Mouse (Mus musculus) embryo, embryonic 9.5 days (tissue): ENCODE measurements around the gene Cd83.
A peak's percentile ranks its signal among the peaks of the same experiment; 100 is the strongest.

Experiments used
- DNase-seq: peaks from one replicate; pipeline ENCODE4 v3.0.0-alpha.2; 2017; ENCODE audit errors: extremely low spot score

Cd83 gene

DNA sequence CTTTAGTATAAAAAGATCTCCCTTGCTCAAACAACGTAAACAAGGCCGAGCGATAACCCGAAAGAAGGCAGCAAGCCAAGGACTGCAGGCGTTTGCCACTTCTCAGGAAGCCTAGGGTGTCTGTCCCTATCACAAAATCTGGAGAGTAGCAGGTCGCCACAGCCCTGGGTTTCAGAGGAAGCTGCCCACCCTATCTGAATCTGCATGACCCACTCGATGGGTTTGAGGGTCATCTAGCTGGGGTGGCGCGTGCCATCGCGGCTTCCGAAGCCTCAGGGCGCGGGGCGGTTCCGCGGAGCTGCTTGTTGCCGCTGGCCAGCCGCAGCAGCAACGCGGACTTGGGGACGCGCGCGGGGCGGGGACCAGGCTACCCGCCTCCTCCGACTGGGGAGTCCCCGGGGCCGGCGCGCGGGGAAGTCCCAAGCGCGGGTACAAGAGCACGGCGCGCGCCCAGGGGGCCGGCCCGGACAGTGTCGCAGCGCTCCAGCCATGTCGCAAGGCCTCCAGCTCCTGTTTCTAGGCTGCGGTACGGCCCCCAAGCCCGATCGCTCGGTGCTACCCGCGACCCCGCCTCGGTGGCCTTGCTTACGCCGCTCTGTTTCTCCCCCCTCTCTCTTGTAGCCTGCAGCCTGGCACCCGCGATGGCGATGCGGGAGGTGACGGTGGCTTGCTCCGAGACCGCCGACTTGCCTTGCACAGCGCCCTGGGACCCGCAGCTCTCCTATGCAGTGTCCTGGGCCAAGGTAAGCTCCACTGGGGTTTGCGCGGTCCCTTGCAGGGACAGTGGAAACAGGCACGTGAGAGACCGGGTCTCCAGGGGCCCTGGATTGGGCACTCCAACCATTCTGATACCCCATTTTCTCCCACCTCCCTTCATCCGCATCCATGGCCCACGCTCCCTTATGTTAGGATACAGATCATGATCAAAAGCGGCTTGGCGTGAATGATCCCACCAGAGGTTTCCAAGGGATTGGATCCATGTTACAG, at the start of gene Cd83:
Cd83 (plus strand) TSS at position 51 of the 987 bp plus-strand sequence.
- DNase-seq: peak; percentile 63

DNA sequence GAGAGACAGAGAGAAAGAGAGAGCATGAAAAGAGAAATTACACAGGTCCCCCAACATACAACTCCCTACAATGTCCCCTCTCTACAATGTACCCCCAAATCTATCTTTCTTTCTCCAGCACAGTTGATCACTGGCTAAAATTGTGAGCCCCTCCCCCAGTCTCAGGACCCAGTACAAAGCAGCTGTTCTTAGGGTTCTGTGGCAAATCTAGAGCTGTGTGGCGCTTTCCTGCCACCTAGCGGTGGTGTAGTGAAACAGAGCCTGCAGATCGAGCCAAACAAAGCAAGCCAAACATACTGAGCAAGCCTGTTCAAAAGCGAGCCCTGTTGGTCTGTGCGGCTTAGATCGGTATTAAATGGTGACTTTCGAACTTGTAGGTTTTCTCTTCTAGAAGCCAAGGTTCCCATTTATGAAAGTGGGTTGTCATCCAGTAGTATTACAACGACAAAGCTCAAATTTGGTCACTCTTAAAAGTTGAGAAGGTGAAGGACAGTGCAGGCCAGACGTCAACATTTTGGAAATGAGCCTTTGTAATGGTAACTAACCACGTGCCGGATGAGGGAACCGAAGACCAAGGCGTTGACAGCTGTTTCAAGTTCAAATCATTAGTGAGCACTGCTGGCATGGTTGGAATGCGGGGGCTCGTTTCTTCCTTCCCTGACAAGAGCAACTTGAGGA, 44.8 kb upstream of the Cd83 start:
- peak; percentile 79 for DNase-seq

DNA sequence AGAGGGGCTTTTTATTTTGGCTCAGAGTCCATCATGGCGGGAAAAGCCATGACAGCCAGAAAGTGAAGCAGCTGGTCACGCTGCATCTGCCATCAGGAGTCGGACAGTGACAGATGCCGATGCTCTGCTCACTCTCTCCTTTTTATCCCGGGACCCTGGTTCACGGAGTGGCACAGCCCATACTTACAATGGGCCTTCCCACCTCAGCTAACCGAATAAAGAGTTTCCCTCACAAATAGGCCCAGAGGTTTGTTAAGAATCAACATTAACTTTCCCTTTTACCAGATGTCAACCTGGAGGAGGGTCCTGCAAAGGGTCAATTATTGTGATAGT, 44.3 kb upstream of the Cd83 start:
- DNase-seq: peak; percentile 14

DNA sequence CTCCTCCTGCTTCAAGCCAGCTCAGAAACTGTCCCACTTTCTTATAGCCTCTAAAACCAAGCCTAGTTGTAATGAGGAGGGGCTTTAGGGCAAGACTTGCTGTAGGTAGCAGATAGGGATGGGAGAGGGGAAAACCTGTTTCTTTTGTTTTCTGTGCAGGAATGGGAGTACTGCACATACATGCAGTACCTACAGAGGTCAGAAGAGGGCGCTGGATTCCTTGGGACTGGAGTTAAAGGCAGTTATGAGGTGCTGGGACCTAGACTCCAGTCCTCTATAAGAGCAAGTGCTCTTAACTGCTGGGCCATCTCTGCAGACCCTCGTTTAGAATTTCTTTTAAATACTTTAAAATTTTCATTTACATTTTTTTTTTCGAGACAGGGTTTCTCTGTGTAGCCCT, 41.9 kb upstream of the Cd83 start:
- no peak for DNase-seq

DNA sequence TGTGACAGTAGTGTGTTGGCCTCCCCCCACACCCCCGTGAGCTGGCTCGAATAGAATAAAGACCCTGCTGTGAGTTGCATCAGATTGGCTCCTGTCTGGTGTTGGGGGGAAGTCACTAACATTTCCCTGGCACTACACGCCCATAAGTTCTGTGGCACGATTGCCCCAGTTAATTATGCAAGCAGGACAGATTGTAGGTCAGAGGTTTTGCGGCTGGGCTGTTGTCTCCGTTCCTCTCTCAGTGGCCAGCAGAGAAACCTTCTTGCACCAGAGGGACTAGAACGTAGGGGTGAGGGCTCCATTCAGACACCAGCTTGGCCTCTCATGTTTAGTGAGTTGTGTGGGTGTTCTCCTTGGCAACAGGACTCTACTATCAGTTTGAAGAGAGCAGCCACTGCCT, 40.3 kb upstream of the Cd83 start:
- DNase-seq: no peak

DNA sequence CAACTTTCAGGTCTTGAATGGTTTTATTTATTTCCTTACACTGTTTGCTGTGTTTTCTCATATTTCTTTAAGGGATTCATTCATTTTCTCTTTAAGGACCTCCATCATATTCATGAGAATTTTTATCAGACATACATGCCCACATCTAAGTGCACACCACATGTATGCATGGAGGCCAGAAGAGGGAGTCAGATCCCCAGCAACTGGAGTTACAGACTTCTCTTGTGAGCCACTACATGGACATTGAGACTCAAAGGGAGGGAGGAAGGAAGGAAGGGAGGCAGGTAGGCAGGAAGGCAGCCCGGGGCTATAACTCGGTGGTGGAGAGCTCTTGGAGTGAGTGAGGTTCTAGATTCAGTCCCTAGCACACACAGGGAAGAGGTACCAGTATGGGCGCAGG, 34.3 kb upstream of the Cd83 start:
- no peak for DNase-seq

DNA sequence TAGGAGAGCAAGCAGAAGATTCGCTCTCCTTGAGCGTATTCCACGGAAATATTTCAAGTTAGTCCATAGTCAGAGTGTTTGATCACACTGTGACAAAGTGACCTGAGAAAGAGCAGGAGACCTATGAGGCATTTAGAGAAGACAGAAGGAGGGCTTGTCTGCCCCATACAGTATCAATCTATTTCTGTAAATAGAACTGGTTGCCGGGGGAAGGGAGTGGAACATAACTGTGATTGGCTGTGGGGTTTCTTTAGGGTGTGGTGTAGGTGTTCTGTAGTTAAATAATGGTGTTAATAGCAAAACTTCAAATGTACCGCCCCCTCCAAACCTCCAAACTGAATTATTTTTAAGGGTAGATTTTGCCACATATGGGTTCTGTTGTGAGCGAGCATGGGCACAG, 33.6 kb upstream of the Cd83 start:
- no peak for DNase-seq

DNA sequence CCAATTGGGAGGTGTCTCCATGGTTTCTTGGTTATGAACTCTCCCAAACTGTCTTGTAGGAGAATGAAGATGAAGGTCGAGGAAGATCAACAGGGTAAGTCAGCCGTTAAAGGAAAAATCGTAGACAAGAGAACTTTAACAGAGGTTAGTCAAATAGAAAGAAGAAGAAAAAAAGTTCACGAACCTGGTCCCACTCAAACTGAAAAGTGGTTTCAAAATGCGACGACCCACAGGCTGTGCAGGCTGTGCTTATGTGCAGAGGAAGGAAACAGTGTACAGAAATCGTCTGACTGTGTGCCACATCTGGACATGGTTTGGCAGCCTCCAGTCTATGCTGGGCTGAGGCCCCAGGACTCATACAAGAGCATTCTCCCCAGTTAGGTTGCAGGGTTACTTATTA, 32.2 kb upstream of the Cd83 start:
- DNase-seq: no peak

DNA sequence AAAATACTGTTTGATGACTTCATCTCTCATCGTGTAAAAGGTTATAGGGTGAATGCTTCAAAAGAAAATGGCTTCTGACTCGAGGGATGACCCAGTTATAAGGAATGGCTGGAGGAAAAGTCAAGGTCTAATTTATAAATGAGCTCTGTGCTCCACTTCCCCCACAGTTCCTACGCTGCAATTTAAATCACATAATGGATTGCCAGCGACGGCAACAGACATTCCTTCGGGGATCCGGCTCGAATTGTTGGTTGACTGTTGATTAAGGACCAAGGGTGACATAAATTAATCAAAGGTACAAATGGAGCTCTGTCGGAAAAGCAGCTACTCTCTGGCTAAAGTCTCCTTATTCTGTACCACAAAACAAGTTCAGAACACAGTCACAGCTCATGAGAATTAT, 30.9 kb upstream of the Cd83 start:
- no peak for DNase-seq

DNA sequence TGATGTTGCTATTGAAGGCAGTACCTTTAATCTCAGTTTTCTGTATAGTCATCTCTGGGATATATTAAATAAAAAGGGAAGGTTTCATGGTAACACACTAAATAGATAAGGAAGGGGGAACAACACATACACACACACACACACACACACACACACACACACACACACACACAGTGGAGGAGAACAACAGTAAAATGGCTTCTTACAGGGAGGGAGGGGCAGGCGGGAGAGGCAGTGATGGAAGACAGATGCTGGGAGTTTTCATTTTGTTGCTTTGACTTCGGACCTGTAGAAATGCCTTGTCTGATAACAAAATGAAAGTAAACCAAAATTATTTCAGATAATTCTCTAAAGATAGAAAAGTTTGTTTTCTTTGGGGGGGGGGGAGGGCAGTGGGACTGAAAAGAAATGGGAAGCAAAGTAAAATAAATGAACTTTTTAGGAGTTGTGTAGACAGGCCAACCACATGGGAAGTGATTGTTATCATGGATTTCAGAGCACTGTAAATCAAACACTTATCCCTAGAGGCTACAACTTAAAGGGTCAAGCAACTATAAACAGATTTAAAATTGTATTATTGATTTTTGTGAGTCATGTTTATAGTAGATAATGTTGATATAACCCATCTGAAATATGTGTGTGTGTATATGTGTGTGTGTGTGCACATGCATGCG, 30.0 kb upstream of the Cd83 start:
- no peak for DNase-seq

DNA sequence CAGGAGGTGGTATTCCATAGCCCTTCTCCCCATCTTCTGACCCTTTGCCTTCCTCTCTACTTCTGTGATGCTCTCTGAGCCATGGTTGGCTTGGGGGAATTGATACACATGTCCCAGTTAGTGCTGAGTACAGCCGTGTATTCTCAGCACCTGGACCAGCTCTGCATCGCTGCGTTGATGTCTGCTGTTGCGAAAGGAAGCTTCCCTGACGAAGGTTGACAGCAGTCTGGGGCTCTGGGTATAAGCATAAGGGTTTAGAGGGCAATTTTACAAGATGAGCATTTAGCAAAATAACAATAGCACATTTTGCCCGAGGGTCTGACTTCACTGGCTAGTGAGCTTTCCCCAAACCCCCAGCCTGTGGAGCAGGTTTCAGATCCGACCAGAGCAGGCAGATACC, 29.0 kb upstream of the Cd83 start:
- no peak for DNase-seq

DNA sequence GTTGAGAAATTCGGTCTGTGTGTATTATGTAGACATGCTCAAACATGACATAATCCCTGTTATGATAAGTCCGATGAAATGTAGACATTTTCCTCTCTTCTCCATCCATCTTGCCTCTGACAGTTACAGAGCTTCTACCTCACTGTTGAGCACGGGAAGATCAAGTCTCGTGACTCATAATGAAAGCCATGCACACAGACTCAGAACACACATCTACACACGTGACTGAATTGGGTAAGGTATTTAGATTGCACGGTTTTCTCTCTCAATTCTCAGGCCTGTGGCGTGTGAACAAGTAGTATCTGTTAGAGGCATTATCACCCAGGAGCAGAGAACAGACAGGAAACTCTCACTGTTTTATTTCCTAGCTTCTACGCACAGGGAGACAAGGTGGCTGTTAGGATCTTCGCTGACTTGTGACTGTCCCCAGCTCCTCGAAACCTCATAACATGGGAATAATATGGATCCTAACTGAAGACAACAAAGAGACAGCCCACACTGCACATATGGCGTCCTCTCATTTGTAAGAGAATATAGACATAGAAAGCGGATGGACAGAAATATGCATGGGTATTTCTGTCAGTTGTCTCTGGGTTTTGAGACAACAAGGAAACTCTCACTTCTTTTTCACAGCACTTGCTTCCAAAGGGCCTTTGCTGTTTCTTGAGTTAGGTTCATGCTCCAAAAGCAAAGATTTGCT, 23.3 kb upstream of the Cd83 start:
- no peak for DNase-seq

DNA sequence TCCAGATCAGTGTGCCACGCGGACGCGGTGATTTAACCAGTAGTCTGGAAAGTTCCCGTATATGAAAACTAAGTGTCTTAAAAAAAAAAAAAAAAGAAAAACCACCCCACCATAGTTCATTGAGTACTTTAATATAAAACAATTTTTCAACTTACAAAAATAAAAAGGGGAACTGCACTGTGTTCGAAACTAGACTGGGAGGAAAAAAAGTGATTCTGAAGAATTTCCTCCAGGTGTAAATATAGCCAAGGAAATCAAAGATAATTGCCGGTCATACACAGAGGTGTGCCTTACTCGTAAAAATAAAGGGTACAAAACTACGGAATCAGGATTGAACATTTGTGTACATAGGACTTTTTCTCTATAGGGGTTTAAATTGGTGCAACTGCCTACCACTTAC, 21.7 kb upstream of the Cd83 start:
- DNase-seq: no peak

DNA sequence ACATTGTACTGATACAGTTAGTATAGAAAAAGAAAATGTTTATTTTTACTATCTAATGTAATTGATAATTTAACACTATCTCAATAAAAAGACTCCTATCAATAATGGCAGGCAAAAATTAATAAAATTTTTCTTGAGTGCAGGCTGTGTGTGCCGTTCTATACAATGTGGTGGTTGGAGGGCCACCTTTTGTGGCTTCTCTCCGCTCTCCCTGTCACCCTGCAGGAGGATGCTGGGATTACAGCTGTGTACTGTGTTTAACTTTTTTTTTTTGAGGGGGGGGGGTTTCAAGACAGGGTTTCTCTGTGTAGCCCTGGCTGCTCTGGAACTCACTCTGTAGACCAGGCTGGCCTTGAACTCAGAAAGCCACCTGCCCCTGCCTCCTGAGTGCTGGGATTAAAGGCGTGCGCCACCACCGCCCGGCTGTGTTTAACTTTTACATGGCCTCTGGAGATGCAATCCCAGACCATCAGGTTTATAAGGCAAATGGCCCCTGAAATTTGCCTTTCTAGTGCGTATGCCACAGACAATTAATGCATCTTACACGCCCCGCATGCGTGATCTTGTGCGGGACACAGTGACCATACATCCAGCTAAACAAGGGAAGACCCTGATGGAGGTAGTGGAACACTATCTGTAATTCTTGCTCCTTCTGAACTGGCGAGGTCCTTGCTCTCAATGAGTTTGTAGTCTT, 21.1 kb upstream of the Cd83 start:
- no peak for DNase-seq

DNA sequence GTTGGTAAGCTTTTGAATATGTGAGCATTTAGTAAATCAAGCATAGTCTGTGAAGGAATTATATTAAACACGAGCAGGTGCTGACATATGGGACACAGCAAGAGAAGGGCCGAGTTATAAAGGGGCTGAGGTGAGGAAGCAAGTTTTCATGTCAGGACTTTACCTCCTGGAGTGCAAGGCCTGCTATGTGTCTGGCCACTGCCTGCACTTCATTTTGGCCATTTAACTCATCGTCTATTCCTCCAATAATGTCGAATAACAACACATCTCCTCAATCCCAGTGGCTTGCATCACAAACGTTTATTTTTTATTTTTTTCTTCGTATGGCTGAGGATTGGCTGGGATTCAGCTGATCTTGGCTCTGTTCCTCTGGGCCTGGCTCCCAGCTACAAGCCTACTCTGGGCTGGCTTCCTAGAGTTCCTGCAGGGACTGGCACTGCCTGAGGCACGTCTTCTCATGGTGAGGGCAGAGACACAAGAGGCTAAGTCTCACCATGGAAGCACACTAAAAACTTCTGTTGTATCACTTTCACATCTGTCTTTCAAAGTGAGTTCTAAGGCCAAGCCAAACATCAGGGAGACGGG, 20.5 kb upstream of the Cd83 start:
- DNase-seq: no peak

DNA sequence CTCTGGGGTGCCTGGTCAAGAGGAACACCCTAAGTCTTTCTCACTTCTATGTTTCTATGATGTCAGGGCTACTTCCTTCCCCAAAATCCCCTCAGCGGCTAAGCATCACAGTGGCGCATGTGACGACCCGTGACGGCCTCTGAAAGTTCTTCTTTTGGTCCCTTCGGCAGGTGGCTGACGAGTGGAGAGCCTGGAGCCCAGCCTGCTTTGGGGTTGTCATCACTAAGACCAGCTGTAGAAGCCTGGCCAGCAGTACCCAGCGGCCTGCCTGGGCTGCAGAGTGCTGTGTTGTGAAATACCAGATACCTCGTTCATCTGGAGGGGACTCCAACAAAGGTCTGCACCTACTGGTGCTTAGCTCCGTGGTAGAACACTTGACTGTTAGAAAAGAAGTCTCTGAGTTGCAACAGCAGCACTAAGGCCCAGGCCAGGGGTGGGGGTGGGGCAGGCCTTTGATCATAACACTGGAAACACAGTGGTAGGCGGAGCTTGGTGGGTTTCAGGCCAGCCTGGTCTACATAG, 19.2 kb upstream of the Cd83 start:
- DNase-seq: no peak

DNA sequence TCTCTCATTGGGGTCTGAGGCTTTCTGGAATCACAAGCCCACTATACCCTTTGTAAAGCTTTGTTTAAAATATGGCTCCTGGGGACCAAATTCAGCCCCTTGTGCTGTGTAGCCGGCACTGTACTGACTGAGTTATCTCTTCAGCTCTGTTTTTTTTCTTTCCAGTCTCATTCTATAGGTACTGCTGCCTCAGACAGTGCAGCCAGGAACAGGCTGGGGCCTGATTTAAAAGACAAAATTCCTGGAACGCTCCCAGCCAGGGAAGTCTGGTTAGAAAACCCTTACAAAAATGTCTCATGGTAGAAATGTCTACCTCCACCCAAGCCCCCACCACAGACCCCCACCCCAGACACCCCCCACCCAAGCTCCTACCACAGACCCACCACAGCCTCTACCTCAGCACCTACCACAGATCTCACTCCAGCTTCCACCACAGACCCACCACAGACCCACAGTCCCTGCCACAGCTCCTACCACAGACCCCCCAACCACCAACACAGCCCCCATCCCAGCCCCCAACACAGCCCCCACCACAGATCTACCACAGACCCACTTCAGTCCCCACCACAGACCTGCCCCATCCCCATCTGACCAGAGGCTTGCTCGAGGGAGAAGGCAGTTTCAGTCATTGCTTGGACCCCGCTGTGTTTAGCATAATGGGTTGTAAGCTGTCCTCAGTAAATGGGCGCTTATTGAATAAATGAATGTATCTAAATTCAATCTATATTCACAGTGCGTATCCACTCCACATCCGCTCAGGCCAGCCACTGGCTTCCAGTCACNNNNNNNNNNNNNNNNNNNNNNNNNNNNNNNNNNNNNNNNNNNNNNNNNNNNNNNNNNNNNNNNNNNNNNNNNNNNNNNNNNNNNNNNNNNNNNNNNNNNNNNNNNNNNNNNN, 17.5 kb upstream of the Cd83 start:
- no peak for DNase-seq

DNA sequence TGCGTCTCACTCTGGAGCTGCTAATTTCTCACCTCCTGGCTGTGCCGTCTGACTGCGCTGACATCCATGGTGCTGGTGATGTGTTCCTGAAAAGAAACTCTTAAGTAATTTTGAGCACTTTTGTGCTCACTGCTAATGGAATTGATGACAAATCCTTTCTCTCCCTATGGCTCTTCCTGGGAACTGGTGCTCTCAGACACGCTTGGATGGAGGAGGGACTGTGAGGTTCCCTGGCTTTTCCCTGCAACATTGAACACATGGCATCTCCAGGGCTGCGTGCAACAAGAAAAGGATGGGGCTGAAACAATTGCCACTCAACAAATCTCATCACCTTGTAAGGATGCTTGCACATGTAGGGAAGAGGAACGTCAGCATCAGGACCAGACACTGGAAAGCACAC, 11.6 kb upstream of the Cd83 start:
- DNase-seq: no peak

DNA sequence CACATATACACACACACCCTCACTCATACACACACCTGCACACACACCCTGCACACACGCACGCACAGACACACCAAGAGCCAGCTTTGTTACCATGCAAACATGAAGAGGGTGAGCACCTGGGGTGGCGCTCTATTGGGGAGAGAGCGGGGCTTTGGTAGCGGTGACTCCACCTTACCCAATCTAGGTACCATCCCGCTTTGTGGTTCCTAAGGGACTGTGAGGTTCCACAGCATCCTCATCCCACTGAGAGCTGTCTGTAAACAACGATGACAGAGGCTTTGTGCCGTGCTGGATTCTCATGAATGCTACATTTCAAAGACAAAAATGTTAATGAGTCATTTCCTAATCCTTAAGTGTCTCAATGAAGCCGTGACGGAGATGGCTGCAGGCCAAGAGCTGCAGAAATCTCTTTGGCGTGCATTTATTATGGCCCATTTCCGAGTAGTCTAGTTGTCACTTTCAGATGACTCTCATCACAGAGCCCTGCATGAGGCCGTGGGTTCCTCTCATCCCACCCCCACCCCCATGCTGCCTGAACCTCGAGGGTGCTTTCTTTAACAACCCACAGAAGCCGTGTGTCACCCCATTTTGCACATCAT, 10.5 kb upstream of the Cd83 start:
- no peak for DNase-seq
